Mouse (Mus musculus) kidney, adult 9 months (tissue): ENCODE data around the gene Ppp6r3.
"Not testable (repeated sequence)": the region's sequence is repeated elsewhere in the genome, so short reads cannot be mapped to it uniquely, and the experiment has no call there.

Experiments used
- DNase-seq: peaks from one replicate; pipeline ENCODE4 v3.0.0; 2022

The Ppp6r3 gene

DNA sequence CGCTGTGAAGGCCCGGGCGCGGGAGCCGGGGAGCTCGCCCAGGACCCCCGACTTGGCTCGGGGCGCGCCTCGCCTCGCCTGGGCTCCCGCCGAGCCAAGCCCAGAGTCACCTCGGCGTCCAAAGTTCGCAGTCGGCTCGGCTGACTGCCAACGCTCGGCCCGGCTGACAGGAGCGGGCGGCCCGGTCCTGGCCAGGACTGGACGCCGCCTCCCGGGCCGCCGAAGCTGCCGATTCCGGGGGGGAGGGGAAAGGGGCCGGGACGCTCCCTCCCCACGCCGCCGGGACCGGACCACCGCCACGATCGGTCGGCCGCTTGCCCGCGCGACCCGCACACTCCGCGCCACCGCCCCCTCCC lies 295 bp downstream of the Ppp6r3 start:
- DNase-seq, result peak; percentile 92

DNA sequence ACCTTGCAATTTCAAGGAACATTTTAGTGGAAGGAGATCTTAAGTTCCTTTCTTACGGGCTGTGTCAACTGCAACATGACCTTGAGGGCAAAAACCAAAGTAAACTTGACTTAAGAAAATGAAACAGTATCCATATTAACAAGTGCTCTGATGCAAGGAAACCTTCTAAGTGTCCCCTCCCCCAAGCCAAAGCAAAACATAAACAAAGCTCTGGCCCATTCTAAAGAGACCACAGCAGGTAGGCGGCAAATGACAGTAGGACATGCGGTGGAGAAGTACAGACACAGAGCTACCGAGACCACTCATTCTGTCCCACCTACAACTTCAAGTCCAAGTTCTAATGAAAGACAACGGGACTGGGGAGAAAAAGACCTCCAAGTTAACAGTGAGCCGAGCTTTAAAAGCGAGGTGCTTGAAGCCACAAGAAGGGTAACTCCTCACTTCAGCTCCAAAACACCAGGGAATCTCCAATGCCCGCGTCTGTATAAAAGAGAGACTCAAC lies 905 bp downstream of the Ppp6r3 start:
- peak; percentile 47 for DNase-seq

DNA sequence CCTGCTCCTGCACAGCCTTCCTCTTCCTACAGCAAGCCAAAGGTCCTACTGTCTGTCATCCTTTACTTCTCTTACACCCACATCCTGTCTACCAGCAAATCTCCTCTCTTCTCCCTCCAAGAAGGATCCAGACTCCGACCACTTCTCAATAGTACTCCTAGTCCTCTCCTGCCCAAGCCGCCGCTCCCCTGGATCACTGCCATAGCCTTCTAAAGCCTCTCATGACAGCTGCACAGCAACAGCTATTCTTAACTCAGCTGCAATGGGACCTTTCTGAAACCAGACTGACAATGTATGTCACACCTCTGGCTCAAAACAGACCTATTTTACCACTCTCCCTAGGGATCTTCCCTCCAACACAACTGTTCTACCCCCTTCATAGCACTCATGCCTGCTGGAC lies 11.2 kb downstream of the Ppp6r3 start:
- DNase-seq, result no peak

DNA sequence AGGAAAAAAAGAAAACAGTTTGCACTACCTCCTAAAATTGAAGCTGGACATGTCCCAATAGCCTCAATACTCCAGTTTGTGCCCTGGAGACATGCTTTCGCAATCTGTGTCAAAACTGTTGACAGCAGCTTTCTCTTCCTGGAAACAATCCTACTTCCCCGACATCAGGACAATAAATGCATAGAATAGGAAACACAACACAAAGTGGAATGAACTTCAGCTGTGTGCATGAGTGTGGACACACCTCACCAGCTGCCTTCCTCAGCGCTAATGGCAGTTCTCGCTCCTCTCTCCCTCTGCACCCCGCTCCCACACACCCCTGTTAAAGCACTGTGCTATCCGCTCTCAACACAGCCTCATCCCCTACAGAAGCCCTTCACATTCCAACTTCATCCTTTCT lies 12.8 kb downstream of the Ppp6r3 start:
- no peak for DNase-seq

DNA sequence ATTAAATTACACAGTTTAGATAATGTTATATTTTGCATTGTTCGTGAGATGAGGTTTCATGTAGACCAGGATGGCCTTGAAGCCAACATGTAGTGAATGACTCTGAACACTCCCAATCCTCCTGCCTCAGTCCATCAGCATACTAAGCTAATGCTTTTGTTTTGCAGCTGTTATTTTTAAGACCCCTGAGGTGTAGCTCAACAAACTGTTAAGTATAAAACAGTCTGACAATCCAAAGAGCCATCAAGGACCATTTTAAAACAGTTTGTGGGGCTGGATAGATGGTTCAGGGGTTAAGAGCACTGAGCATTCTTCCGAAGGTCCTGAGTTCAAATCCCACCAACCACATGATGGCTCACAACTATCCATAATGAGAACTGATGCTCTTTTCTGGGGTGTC lies 13.3 kb downstream of the Ppp6r3 start:
- DNase-seq, result no peak

DNA sequence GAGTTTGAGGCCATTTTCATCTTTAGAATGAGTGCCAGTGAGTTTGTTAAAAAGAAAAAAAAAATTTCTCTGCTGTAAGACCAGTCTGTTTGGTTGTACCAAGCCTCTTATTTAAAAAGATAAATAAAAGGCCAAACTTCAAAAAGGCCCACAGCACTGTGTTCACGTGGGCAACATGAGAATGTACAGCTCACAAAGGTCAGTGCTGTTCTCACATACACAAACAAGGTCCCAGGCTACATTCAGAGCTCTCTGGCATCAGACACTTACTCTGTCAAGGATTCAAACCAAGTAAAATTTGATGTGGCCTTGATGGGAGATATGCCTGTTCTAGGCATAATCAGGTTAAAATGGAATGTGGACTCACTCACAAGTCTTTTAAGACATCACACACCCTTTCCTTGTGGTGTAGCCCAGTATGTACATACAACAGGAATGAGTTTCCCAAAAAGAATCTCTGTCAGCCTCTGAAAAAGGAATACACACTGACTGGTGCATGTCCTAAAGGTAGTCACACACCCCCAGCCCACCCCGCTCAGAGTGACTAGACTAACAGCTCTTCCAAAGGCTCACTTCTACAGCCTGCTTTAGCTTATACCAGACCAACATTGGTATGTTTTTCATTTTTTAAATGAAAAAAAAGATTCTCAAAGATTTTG lies 19.3 kb downstream of the Ppp6r3 start:
- DNase-seq, result no peak

DNA sequence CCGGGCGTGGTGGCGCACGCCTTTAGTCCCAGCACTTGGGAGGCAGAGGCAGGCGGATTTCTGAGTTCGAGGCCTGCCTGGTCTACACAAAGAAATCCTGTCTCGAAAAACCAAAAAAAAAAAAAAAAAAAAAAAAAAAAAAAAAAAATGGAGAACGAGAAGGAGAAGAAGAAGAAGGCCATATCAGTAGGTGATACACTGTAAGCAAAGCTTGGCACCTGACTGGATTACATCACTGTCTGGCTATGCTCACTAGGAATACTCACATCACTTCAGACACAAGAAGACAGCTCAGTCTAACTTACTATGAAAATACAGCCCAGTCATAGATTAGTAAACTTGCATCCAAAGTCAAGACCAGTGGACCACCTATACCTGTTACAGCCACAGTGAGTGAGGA lies 20.8 kb downstream of the Ppp6r3 start:
- no peak for DNase-seq

DNA sequence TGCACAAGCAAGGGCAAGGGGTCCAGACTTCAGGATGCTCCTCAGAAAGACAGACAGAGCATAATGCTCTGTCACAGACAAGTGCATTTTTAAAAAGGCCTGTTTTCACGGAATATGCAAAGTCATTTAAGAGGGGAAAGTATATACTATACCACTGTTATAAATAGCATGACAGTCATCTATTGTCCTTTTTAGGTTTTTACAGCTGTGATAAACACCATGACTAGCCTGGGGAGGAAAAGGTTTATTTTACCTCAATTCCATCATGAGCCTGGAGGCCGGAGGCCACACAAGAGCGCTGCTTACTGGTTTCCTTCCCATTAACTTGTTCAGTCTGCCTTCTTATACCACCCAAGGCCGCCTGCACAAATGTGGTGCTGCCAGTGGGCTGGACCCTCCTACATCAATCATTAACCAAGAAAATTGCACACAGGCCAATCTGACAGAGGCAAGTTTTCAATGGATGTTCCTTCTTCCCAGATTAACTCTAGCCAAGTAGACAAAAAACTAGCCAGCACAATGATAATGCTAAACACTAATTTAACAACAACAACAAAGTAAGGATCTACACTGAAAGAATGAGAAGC lies 23.9 kb downstream of the Ppp6r3 start:
- peak; percentile 87 for DNase-seq

DNA sequence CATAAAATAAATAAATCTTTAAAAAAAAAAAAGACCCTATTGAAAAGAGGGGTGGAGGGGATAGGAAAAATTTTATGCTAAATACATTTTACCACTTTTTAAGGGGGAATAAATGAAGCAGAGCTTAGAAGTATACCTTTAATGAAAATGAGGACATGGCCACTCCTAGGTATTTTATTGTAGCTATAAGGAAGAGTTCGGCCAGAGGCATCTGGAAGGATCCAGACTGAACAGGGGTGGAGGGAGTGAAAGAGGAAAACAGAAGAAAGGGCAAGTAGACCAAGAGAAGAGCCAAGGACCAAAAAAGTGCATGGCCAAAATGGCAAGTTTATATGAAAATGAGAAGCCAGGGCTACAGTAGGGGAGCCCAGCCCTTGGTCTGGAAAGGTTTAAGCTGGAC lies 25.4 kb downstream of the Ppp6r3 start:
- no peak for DNase-seq

DNA sequence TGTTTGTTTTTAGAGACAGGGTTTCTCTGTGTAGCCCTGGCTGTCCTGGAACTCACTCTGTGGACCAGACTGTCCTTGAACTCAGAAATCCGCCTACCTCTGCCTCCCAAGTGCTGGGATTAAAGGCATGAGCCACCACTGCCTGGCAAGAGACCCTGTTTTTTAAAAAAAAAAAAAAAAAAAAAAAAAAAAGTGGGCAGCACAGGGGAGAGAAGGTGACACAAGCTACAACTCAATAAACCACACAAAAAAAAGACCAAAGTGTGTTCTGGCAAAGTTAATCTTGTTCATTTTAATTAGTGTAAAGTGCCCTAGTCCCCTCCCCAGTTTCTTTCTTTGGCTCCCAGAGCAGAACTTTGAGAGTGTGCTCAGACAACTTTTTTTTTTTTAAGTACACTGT lies 26.3 kb downstream of the Ppp6r3 start:
- DNase-seq, result no peak

DNA sequence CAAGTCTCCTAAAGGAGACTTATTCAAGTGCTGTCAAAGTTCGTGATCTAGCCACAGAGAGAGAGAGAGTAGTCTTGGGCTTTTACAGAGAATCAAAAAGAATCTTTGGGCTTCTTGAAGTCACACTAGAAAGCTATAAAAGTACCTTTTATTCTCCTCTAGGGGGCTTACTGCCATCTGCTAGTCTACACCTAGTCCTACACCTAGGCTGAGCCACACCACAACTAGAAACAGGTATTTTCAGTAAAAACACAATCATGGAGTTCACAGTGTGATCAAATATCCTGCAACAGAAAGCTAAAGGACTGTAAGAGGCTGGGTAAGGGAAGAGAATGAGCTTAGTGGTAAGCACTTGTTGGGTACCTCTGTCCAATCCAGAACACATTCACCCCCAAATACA lies 27.2 kb downstream of the Ppp6r3 start:
- no peak for DNase-seq

DNA sequence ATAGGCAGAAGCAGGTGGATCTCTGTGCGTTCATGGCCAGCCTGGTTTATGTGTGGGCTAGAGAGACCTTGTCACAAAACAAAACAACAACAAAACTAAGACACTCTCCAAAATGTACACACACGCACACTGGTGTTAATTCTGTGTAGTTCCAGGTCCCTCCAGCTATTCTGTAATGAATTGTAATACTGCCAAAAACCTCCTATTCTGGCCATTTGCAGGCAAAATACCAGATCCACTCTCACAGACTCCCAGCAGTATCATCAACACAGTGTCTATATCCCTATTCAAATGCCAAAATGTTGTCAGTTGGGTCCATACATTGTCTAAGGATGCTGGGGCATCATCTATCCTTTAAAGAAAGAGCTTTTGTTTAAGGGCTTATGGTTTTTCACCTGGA lies 30.6 kb downstream of the Ppp6r3 start:
- no peak for DNase-seq

DNA sequence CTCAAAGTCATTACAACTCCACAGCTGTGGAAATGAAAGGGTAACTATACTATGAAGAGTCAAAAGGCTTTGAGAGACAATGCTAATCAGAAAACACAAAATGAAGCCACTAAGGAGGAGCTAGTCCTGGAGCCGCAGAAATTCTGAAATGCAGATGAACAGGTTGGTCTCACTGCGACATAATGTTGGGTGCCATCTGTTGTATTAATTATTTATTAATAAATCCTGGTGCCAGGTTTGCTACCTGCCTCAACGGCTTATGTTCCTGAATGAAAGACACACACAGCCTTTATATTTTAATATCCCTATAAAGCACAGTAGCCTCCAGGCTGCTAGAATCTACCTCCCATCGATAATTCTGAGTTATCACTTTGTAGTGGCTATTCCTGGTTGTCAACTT lies 33.0 kb downstream of the Ppp6r3 start:
- no peak for DNase-seq

DNA sequence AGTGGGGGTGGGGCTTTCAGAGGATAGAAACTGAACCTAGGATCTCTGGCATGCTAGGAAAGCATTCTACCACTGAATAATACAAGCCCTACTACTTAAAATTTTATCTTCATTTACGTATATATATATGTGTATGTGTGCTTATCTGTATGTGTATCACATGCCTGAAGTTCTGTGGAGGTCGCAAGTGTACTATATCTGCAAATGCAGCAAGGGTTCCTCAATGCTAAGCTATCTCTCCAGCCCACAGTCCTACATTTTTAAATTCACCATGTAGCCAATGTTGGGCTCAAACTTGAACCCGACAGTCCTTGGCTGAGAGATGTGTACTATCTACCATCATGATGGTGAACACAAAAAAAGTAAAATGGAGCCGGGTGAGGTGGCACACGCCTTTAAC lies 34.6 kb downstream of the Ppp6r3 start:
- DNase-seq, result no peak

DNA sequence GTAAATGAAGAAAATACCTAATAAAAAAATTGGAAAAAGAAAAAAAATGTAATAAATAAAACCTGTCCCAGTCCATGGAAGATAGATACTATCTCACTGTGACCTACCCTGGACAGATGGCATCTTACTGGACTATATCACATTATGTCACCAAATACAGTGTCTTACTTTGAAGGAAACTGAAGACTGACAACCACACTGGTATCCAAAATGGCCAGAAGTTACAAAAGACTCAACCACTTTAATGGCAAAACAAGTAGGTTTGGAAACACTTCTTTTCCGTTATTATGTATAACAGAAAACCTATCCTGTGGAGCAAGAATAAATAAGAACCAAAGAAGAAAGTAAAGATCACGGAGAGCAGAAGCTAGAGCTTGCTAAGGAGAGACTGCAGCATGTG lies 35.3 kb downstream of the Ppp6r3 start:
- DNase-seq, result no peak

DNA sequence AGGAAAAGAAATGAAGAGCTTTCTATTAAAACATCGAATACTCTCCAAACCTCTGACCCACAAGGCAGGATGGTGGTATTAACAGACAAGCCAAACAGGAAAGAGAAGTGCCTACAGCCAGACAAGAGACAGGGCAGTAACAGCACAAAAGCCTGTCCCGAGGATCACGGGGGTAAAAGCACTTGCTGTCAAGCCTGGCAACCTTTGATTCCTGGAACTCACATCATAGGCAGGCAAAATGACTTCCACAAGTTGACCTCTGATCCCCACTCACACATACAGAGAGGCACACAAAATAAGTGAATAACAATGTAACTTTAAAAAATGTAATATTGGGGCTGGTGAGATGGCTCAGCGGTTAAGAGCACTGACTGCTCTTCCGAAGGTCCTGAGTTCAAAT lies 36.1 kb downstream of the Ppp6r3 start:
- peak; percentile 79 for DNase-seq

DNA sequence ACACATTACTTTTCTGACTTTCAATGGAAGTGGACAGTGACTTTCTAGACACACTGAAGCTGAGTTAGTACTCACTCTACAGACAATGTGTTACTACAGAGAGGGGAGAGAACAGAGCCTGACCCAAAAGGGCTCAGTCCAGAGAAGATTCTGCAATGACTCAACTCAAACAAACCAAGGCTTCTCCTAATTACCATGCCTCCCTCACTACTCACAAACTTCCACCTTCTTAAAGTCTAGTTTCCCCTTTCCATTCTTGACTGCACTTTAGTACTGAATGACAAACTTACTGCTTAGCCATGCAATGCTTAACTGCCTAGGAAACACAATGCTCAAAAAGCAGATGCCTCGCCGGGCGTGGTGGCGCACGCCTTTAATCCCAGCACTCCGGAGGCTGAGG lies 37.9 kb downstream of the Ppp6r3 start:
- DNase-seq, result no peak

DNA sequence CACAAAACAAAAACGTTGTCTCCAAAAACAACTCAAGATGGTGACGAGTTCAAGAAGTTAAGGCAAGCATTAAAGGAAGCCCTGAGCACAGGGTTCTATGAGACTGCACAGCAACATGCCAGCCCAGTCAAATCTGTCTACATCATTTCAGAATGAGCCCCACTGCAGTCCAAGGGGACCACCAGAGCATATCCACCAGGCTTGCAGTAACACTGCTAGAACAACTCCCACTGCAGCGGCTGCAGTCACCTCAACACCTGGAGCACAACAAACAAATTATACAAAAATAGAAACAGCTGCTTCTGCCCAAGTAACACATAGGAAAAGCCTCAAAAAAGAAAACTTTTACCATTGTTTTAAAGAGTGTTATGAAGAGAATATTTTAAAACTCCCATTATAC lies 40.6 kb downstream of the Ppp6r3 start:
- DNase-seq, result no peak

DNA sequence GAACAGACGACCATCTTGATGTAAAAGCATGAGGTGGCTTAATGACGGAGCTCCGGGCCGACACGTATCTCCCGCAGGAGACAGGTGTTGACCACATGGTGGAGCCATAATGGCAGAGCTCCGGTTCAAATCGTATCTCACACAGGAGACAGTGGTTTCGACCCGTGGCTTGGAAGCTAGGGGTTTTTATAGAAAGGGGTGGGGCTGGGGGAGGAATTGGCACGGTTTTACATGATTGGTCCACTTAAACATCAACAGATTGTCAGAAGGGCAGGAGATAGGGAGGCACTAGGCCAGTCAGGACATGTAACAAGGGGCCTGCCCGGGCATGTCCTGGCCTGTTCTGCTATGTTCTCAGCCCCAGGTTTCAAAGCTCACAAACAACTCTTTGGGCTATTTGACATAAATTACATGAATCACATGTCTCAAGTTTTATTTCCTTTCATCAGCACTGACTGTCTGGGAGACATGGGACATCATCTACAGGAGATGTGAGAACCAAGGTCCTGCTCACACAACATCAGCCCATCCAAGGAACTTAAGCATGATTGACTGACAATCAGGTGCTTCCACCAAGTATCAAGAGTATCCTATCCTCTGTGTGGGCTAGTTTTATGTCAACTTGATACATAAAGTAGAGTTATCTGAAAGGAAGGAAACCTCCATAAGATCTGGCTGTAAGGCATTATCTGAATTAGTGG lies 42.1 kb downstream of the Ppp6r3 start:
- not testable (repeated sequence) for DNase-seq

DNA sequence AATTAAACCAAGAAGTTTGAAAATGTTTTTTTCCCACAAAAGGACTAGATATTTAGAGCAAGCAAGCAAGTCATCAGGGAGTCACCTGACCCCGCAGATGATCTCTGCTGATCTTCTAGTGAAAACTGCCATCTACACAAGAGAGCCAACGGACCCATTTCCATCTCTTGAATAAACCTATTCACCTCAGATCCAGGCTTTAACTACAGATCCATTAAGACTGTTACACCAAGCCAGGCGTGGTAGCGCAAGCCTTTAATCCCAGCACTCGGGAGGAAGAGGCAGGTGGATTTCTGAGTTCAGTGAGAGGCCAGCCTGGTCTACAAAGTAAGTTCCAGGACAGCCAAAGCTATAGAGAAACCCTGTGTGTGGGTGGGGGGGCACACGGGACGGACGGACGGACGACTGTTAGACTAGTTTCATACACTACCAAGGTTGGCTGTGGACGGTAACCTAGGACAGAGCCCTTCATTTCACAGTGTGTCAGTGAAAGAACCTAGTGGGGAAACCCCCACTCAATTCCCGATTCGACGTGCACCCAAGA lies 42.8 kb downstream of the Ppp6r3 start:
- no peak for DNase-seq

DNA sequence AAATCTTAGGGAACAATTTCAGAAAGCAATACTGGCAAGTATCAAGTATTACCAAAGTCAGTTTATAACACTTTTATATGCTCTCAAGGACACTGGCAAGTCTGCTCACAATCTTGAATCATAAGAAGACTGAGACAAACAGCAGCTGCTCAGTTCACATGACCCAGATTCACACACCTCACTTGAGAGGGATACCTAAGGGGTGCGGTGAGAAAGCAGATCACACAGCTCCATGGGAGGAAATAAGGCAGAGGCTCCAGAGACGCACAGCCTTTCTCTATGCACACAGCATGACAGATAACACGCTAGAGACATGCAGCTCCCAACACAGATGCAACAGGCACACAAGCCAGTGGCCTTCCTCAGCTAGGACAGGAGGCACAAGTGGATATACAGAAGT lies 45.8 kb downstream of the Ppp6r3 start:
- no peak for DNase-seq

DNA sequence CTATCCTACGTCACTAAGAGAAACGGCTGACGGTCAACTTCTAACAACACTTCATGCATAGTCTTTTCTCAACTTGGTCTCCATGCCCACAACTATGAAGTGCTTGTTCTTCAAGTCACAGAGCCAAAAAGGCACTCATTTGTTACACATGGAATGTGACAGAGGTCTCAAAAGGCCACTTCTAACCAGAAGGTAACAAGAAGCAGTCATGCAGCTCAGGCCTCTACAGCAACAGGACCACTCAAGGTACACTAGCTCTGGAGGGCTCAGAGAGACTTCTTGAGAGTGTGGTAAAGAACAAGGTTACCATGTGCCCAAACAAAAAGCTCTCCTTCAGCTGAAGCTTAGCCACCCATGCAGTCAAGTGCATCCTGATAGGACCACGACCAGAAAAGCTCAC lies 46.9 kb downstream of the Ppp6r3 start:
- peak; percentile 44 for DNase-seq

DNA sequence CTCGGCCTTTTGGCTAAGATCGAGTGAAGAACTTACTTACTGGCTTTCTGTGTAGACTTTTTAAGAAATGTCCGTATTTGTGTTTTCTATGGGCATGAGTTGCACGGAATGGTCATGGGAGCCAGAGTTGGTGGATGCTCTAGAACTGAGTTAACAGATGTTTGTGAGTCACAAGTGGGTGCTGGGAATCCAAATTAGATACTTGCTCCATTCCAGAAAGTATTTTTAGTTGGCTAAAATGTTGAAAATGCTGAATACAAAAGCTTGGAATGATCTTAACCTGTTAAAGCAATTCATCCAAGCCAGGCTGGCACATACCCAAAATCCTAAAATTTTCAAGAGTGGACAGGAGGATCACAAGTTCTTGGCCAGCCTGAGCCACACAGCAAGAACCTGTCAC lies 48.0 kb downstream of the Ppp6r3 start:
- DNase-seq, result no peak

DNA sequence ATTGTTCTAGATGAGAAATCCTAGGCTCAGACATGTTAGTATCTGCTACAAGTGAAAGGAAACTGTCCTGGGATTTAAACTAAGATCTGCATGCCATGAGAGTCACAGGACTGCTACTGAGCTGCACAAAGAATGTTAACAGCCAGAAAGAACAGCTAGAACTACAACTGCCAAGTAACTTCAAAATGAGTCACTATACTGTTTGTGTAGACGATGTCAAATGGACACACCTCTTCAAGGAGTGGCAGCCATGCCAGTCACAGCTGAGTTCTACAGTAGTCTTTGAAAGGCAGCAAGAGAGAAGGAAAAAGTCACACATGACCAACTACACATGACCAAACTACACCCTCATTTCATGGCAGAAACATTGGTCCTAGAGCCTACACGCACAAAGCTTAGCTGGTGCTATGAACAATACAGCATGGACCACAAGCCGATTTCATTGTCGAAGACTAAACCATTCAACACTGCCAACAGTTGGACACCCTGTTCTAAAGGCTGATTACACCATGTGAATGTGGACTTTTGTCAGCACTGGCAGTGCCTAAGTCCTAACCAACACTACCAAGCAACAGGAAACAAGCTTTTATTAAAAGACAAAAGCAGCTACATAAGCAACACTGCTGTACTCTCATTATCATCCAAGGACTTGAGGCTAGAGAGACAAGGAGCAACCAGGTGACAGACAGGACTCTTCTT lies 55.9 kb downstream of the Ppp6r3 start:
- DNase-seq, result no peak
